Mouse (Mus musculus) intestine, embryonic 16.5 days (tissue): ENCODE data around the gene Cd4. TPM values are rescaled to one million over a fixed set of nuclear protein-coding genes. Genes with fewer than 3 reads are reported as not detected.
A peak's percentile ranks its signal among the peaks of the same experiment; 100 is the strongest.

Source experiments
- ATAC-seq: fragments of 200-750 bp; cut with Nextera tagmentation; 2 replicates; pipeline ENCODE4 v1.8.0; 2017; ENCODE audit warnings: moderate TSS enrichment, moderate library complexity
- H3K27ac ChIP-seq: fragments of 300-500 bp; sonication (generic); 2 replicates; pipeline ENCODE4 v1.5.1; 2014; ENCODE audit warnings: mild to moderate bottlenecking, low read length
- H3K27me3 ChIP-seq: fragments of 300-500 bp; sonication (generic); replicated peaks from 2 replicates; pipeline ENCODE4 v1.6.1; 2014; ENCODE audit warnings: low read length, control low read depth, mixed read lengths; ENCODE audit not compliant: control insufficient read depth, insufficient read depth
- H3K36me3 ChIP-seq: fragments of 300-500 bp; sonication (generic); 2 replicates; pipeline ENCODE4 v1.6.1; 2014; ENCODE audit warnings: low read length, control low read depth; ENCODE audit not compliant: control insufficient read depth, insufficient read depth
- H3K4me1 ChIP-seq: fragments of 300-500 bp; sonication (generic); 2 replicates; pipeline ENCODE4 v1.6.1; 2014; ENCODE audit warnings: low read length, control low read depth, mixed read lengths; ENCODE audit not compliant: control insufficient read depth, insufficient read depth
- H3K4me2 ChIP-seq: fragments of 300-500 bp; sonication (generic); 2 replicates; pipeline ENCODE4 v1.6.1; 2014; ENCODE audit warnings: low read depth, low read length, control low read depth
- H3K4me3 ChIP-seq: fragments of 300-500 bp; sonication (generic); 2 replicates; pipeline ENCODE4 v1.5.1; 2014; ENCODE audit warnings: mild to moderate bottlenecking, low read length
- H3K9ac ChIP-seq: fragments of 300-500 bp; sonication (generic); 2 replicates; pipeline ENCODE4 v1.6.1; 2014; ENCODE audit warnings: low read depth, low read length
- H3K9me3 ChIP-seq: fragments of 300-500 bp; sonication (generic); 2 replicates; pipeline ENCODE4 v1.6.1; 2016; ENCODE audit warnings: low read length, control low read depth; ENCODE audit not compliant: control insufficient read depth
- WGBS: fragments of 180-500 bp; shearing (Covaris S2); extraction: QIAGEN DNeasy Blood & Tissue Kit; methylation state at CpG from one replicate; pipeline ENCODE4 v1.1.7; 2014; 5-methylcytosine and 5-hydroxymethylcytosine counted together
- polyA plus RNA-seq: library from polyadenylated mRNA; unstranded; fragments of >200 nt; fragmentation: Nextera tagmentation; extraction: Ambion mirVana; gene quantifications from 2 replicates; pipeline ENCODE4 v1.2.1, GENCODE M21; 2015

The Cd4 gene
- polyA plus RNA-seq, 1 experiment from 2014 or later, result 0.44 TPM

- 78% methylated on average over 27 of the region's 28 CpGs for WGBS
- no peak for ATAC-seq
These were observed 29.3 kb downstream of the Cd4 start for GRCm38 (mm10) chr6:124858561-124859318.

GRCm38 (mm10) chr6:124857840-124858530 lies 30.0 kb downstream of the Cd4 start:
- peaks cover 18% of the 10 kb centered on the region; the same call in 1 of the 2 replicates for H3K27me3 ChIP-seq
- peak overlapping the region; percentile 92; the same call in 1 of the 2 replicates for H3K27ac ChIP-seq
- 26% methylated on average over 26 of the region's 26 CpGs for WGBS
- peak overlapping the region; percentile 70 for H3K4me3 ChIP-seq
- no peaks in the 10 kb centered on the region for H3K9me3 ChIP-seq
- peak overlapping the region; percentile 96 for H3K4me2 ChIP-seq
- no peaks in the 10 kb centered on the region for H3K36me3 ChIP-seq
- peaks cover 16% of the 10 kb centered on the region for H3K4me1 ChIP-seq
- peak overlapping the region; percentile 88 for H3K9ac ChIP-seq
- ATAC-seq, result no peak

More at GRCm38 (mm10) chr6:124858561-124859318, 29.3 kb downstream of the Cd4 start:
- no peak overlapping the region for H3K4me2 ChIP-seq
- H3K36me3 ChIP-seq, result no peaks in the 10 kb centered on the region
- H3K27me3 ChIP-seq, result peaks cover 18% of the 10 kb centered on the region; the same call in 1 of the 2 replicates
- no peak overlapping the region for H3K4me3 ChIP-seq
- no peaks in the 10 kb centered on the region for H3K9me3 ChIP-seq
- H3K27ac ChIP-seq, result no peak overlapping the region
- 0 out of 2 replicates have a peak overlapping the region, but pooled peaks have one; percentile 88 for H3K9ac ChIP-seq
- peaks cover 22% of the 10 kb centered on the region for H3K4me1 ChIP-seq

- Histone ChIP-seq H3K4me1 (0 out of 2 replicates have a peak, but pooled peaks cover 15% of the 10 kb centered on the region), H3K9me3 (no peaks in the 10 kb centered on the region), H3K36me3 (no peaks in the 10 kb centered on the region), H3K4me2 (peak within 1 kb of the TSS; percentile 96), H3K9ac (peak within 1 kb of the TSS; percentile 88), H3K27me3 (peaks cover 11% of the 10 kb centered on the region; the same call in 1 of the 2 replicates), H3K27ac (peak within 1 kb of the TSS; percentile 92), H3K4me3 (peak within 1 kb of the TSS; percentile 70)
- ATAC-seq, result peak; percentile 87
- under 1% methylated on average over 85 of the region's 86 CpGs for WGBS
These were observed 30.8 kb downstream of the Cd4 start, which contains the start of gene P3h3 for GRCm38 (mm10) chr6:124856916-124857839. Gene P3h3 (minus strand): TSS chr6:124857752.

- 13% methylated on average over 14 of the region's 14 CpGs for WGBS
- no peaks in the 10 kb centered on the region for H3K36me3 ChIP-seq
- no peaks in the 10 kb centered on the region for H3K9me3 ChIP-seq
- H3K4me1 ChIP-seq, result 0 out of 2 replicates have a peak, but pooled peaks cover 15% of the 10 kb centered on the region
- H3K27ac ChIP-seq, result no peak overlapping the region
- peak overlapping the region; percentile 88 for H3K9ac ChIP-seq
- peaks cover 11% of the 10 kb centered on the region; the same call in 1 of the 2 replicates for H3K27me3 ChIP-seq
- ATAC-seq, result peak; percentile 38; the same call in 1 of the 2 replicates
- H3K4me2 ChIP-seq, result peak overlapping the region; percentile 96
- peak overlapping the region; percentile 70 for H3K4me3 ChIP-seq
These were observed 31.7 kb downstream of the Cd4 start for GRCm38 (mm10) chr6:124856321-124856720.

- Histone ChIP-seq H3K36me3 (no peaks in the 10 kb centered on the region), H3K4me3 (no peak overlapping the region), H3K4me2 (no peak overlapping the region), H3K27ac (no peak overlapping the region), H3K27me3 (peaks cover 11% of the 10 kb centered on the region; the same call in 1 of the 2 replicates), H3K4me1 (0 out of 2 replicates have a peak, but pooled peaks cover 15% of the 10 kb centered on the region), H3K9me3 (no peaks in the 10 kb centered on the region), H3K9ac (no peak overlapping the region)
- no peak for ATAC-seq
- WGBS, result 65% methylated on average over 12 of the region's 12 CpGs
These were observed 33.4 kb downstream of the Cd4 start for GRCm38 (mm10) chr6:124854647-124855046.

GRCm38 (mm10) chr6:124850535-124850934 lies 37.5 kb downstream of the Cd4 start:
- H3K4me2 ChIP-seq, result no peak overlapping the region
- ATAC-seq, result no peak
- no peaks in the 10 kb centered on the region for H3K9me3 ChIP-seq
- no peaks in the 10 kb centered on the region for H3K36me3 ChIP-seq
- H3K27me3 ChIP-seq, result no peaks in the 10 kb centered on the region
- H3K4me1 ChIP-seq, result 0 out of 2 replicates have a peak, but pooled peaks cover 3% of the 10 kb centered on the region
- no peak overlapping the region for H3K4me3 ChIP-seq
- no peak overlapping the region for H3K27ac ChIP-seq
- 57% methylated on average over 8 of the region's 8 CpGs for WGBS
- H3K9ac ChIP-seq, result no peak overlapping the region

GRCm38 (mm10) chr6:124847305-124847704 lies 40.7 kb downstream of the Cd4 start:
- WGBS, result 10% methylated on average over 9 of the region's 9 CpGs
- Histone ChIP-seq H3K9ac (no peak overlapping the region), H3K36me3 (no peaks in the 10 kb centered on the region)

GRCm38 (mm10) chr6:124840241-124841167 lies 47.5 kb downstream of the Cd4 start, which contains the start of gene Gnb3:
Gene Gnb3 (minus strand): TSS chr6:124840275.
- ATAC-seq, result 0 out of 2 replicates have a peak, but pooled peaks have one; percentile 11
- H3K9me3 ChIP-seq, result no peaks in the 10 kb centered on the region
- no peak within 1 kb of the TSS for H3K27ac ChIP-seq
- H3K27me3 ChIP-seq, result no peaks in the 10 kb centered on the region
- H3K4me2 ChIP-seq, result no peak within 1 kb of the TSS
- H3K36me3 ChIP-seq, result no peaks in the 10 kb centered on the region
- peaks cover 7% of the 10 kb centered on the region for H3K4me1 ChIP-seq
- WGBS, result 36% methylated on average over 15 of the region's 15 CpGs
- H3K9ac ChIP-seq, result peak within 1 kb of the TSS; percentile 50
- H3K4me3 ChIP-seq, result no peak within 1 kb of the TSS

More at GRCm38 (mm10) chr6:124847305-124847704, 40.7 kb downstream of the Cd4 start:
- H3K4me2 ChIP-seq, result no peak overlapping the region
- peak; percentile 73 for ATAC-seq
- H3K4me1 ChIP-seq, result 0 out of 2 replicates have a peak, but pooled peaks cover 2% of the 10 kb centered on the region
- H3K9me3 ChIP-seq, result no peaks in the 10 kb centered on the region
- H3K27ac ChIP-seq, result no peak overlapping the region
- no peaks in the 10 kb centered on the region for H3K27me3 ChIP-seq
- H3K4me3 ChIP-seq, result no peak overlapping the region
